Mouse (Mus musculus): ENCODE measurements around the gene Irf1. TPM values are rescaled to one million over a fixed set of nuclear protein-coding genes. Genes with fewer than 3 reads are reported as not detected.
A peak's percentile ranks its signal among the peaks of the same experiment; 100 is the strongest.

The Irf1 gene
- total RNA-seq, 2 experiments from 2014 or later, result 7.4 to 7.5 TPM

- DNase-seq, result no peak
Observed at GRCm38 (mm10) chr11:53761822-53762221, 8.0 kb upstream of the Irf1 start.

GRCm38 (mm10) chr11:53762426-53762825 lies 7.4 kb upstream of the Irf1 start:
- DNase-seq, result no peak

- DNase-seq, result peak in 1 of 2 experiments; percentile 28
Observed at GRCm38 (mm10) chr11:53762827-53763495, 6.9 kb upstream of the Irf1 start.

GRCm38 (mm10) chr11:53763496-53764140 lies 6.2 kb upstream of the Irf1 start:
- DNase-seq, result peak; percentile 71 to 75

GRCm38 (mm10) chr11:53764581-53764980 lies 5.2 kb upstream of the Irf1 start:
- no peak for DNase-seq

GRCm38 (mm10) chr11:53768422-53769184 lies 1.2 kb upstream of the Irf1 start:
- DNase-seq, result no peak

- no peak for DNase-seq
Observed at GRCm38 (mm10) chr11:53769185-53769576, 633 bp upstream of the Irf1 start.

- DNase-seq, result peak; percentile 48 to 65
Observed at GRCm38 (mm10) chr11:53770125-53770791, 444 bp downstream of the Irf1 start.

GRCm38 (mm10) chr11:53771001-53771744 lies 1.4 kb downstream of the Irf1 start:
- DNase-seq, result no peak

GRCm38 (mm10) chr11:53772536-53772935 lies 2.7 kb downstream of the Irf1 start:
- DNase-seq, result no peak

GRCm38 (mm10) chr11:53773087-53773486 lies 3.3 kb downstream of the Irf1 start, which contains the start of gene Gm17334:
Gm17334 (minus strand) TSS chr11:53773187.
- DNase-seq, result no peak

GRCm38 (mm10) chr11:53773641-53774360 lies 4.0 kb downstream of the Irf1 start:
- DNase-seq, result no peak

GRCm38 (mm10) chr11:53774659-53775255 lies 4.9 kb downstream of the Irf1 start:
- no peak for DNase-seq

- DNase-seq, result no peak
Observed at GRCm38 (mm10) chr11:53777736-53778135, 7.9 kb downstream of the Irf1 start.

GRCm38 (mm10) chr11:53778455-53778854 lies 8.6 kb downstream of the Irf1 start:
- DNase-seq, result no peak

- DNase-seq, result no peak
Observed at GRCm38 (mm10) chr11:53779808-53780207, 10.0 kb downstream of the Irf1 start.

- no peak for DNase-seq
Observed at GRCm38 (mm10) chr11:53780262-53780661, 10.4 kb downstream of the Irf1 start.

GRCm38 (mm10) chr11:53781201-53781775 lies 11.5 kb downstream of the Irf1 start:
- DNase-seq, result no peak

- no peak for DNase-seq
Observed at GRCm38 (mm10) chr11:53781964-53782363, 12.2 kb downstream of the Irf1 start.

GRCm38 (mm10) chr11:53783288-53783687 lies 13.5 kb downstream of the Irf1 start:
- DNase-seq, result no peak
